Mouse (Mus musculus) limb, embryonic 14.5 days (tissue): ENCODE measurements at regions not wholly inside any gene's neighbourhood (a gene's known extent, or its start where the extent isn't known, plus 50 kb on each side); places are given as distances from the start of the nearest gene placed in this dataset.

Source experiments
- ATAC-seq: fragments of 200-750 bp; cut with Nextera tagmentation; 2 replicates; pipeline ENCODE4 v1.8.0; 2017; ENCODE audit warnings: low read depth, moderate number of reproducible peaks, moderate TSS enrichment; ENCODE audit not compliant: low FRiP score
- DNase-seq: peaks from one replicate; pipeline ENCODE4 v3.0.0-alpha.2; 2015; ENCODE audit warnings: low spot score
- H3K27ac ChIP-seq: fragments of 300-500 bp; sonication (generic); replicated peaks from 2 replicates; pipeline ENCODE4 v1.5.1; 2014; ENCODE audit warnings: low read depth, mild to moderate bottlenecking, low read length, moderate library complexity, mixed read lengths
- H3K27me3 ChIP-seq: fragments of 300-500 bp; sonication (generic); 2 replicates; pipeline ENCODE4 v1.6.1; 2014; ENCODE audit warnings: low read length, mixed read lengths; ENCODE audit not compliant: control insufficient read depth, insufficient read depth
- H3K36me3 ChIP-seq: fragments of 300-500 bp; sonication (generic); 2 replicates; pipeline ENCODE4 v1.6.1; 2014; ENCODE audit warnings: mild to moderate bottlenecking, low read length, moderate library complexity, mixed read lengths; ENCODE audit not compliant: control insufficient read depth, insufficient read depth
- H3K4me1 ChIP-seq: fragments of 300-500 bp; sonication (generic); 2 replicates; pipeline ENCODE4 v1.6.1; 2014; ENCODE audit warnings: antibody characterized with exemption, low read length, mixed read lengths; ENCODE audit not compliant: control insufficient read depth, insufficient read depth
- H3K4me2 ChIP-seq: fragments of 300-500 bp; sonication (generic); replicated peaks from 2 replicates; pipeline ENCODE4 v1.6.1; 2014; ENCODE audit warnings: low read depth, mild to moderate bottlenecking, low read length, moderate library complexity; ENCODE audit not compliant: severe bottlenecking
- H3K4me3 ChIP-seq: fragments of 300-500 bp; sonication (generic); replicated peaks from 2 replicates; pipeline ENCODE4 v1.5.1; 2014; ENCODE audit warnings: low read length
- H3K9ac ChIP-seq: fragments of 300-500 bp; sonication (generic); 2 replicates; pipeline ENCODE4 v1.6.1; 2014; ENCODE audit warnings: mild to moderate bottlenecking, low read depth, low read length, moderate library complexity; ENCODE audit not compliant: severe bottlenecking
- H3K9me3 ChIP-seq: fragments of 300-500 bp; sonication (generic); 2 replicates; pipeline ENCODE4 v1.6.1; 2016; ENCODE audit warnings: low read length; ENCODE audit not compliant: control insufficient read depth
- POLR2A ChIP-seq: fragments of 200-500 bp; IDR thresholded peaks from 2 replicates; pipeline ENCODE4 v1.8.0; 2012; ENCODE audit warnings: inconsistent platforms, mild to moderate bottlenecking, moderate library complexity, borderline replicate concordance; ENCODE audit not compliant: insufficient read depth, insufficient read length; ENCODE audit errors: extremely low read depth
- WGBS: fragments of 180-500 bp; shearing (Covaris S2); extraction: QIAGEN DNeasy Blood & Tissue Kit; methylation state at CpG from one replicate; pipeline ENCODE4 v1.1.7; 2014; 5-methylcytosine and 5-hydroxymethylcytosine counted together

- Histone ChIP-seq H3K9me3 (no peaks in the 10 kb centered on the region), H3K9ac (no peak overlapping the region), H3K4me1 (no peaks in the 10 kb centered on the region), H3K27me3 (no peaks in the 10 kb centered on the region), H3K4me2 (no peak overlapping the region), H3K27ac (no peak overlapping the region), H3K36me3 (no peaks in the 10 kb centered on the region), H3K4me3 (no peak overlapping the region)
- WGBS = 74% methylated on average over 7 of the region's 7 CpGs
- no peak for ATAC-seq
- TF ChIP-seq POLR2A = no peak
- DNase-seq = no peak
These were observed 54.1 kb upstream of the 1700012A03Rik start for GRCm38 (mm10) chr6:31995977-31996376.

DNA sequence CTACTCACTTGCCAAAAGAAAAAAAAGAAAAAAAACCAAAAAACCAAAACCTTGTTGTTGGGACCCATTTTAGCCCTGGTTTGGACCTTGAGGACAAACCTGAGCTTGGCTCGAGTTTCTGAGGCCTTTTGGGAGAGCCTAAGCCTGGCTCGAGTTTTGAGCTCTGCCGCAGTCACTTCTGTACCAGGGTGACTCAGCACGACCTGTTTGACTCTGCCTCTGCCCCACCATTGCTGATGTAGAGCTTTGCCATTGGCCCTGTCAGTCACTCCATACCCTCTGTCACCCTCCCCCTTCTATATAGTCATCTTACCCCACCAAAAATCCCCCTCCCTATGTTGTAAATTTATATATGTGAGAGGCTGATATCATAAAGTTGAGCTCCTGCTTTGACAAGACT, 54.8 kb upstream of the 1700012A03Rik start:
- WGBS = 70% methylated on average over 4 of the region's 4 CpGs
- no peak for TF ChIP-seq POLR2A
- ATAC-seq = no peak

GRCm38 (mm10) chr6:31985698-31986097, 64.3 kb upstream of the 1700012A03Rik start:
- Histone ChIP-seq H3K9ac (no peak overlapping the region), H3K36me3 (no peaks in the 10 kb centered on the region), H3K27me3 (no peaks in the 10 kb centered on the region), H3K4me2 (no peak overlapping the region), H3K9me3 (no peaks in the 10 kb centered on the region), H3K27ac (no peak overlapping the region), H3K4me1 (no peaks in the 10 kb centered on the region), H3K4me3 (no peak overlapping the region)
- ATAC-seq (no peak), DNase-seq (no peak)
- TF ChIP-seq POLR2A = no peak
- WGBS = 55% methylated on average over 3 of the region's 3 CpGs

More for the DNA sequence above, 54.8 kb upstream of the 1700012A03Rik start:
- Histone ChIP-seq H3K4me3 (no peak overlapping the region), H3K36me3 (no peaks in the 10 kb centered on the region), H3K27ac (no peak overlapping the region), H3K9ac (no peak overlapping the region), H3K27me3 (no peaks in the 10 kb centered on the region), H3K4me2 (no peak overlapping the region), H3K9me3 (no peaks in the 10 kb centered on the region), H3K4me1 (no peaks in the 10 kb centered on the region)
- no peak for DNase-seq

DNA sequence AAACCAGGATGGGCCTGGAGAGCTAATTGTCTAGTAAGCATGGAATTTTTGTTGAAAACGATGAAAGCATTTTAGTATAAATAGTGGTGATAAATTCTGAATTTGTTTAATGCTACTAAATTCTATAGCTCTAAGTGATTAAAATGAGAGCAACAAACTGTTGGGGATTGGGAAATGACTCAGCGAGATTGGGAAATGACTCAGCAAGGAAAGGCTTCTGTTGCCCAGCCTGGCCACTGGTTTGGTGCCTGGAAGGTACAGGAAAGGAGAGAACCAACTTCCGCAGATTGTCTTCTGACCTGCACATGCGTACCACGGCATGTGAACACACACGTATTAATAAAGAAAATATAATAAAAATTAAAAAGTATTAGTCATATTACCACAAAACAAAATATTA, 73.3 kb upstream of the 1700012A03Rik start:
- Histone ChIP-seq H3K27me3 (no peaks in the 10 kb centered on the region), H3K9me3 (no peaks in the 10 kb centered on the region), H3K4me3 (no peak overlapping the region), H3K27ac (no peak overlapping the region), H3K9ac (no peak overlapping the region), H3K36me3 (no peaks in the 10 kb centered on the region), H3K4me1 (no peaks in the 10 kb centered on the region), H3K4me2 (no peak overlapping the region)
- DNase-seq (no peak), ATAC-seq (no peak)
- WGBS = 90% methylated on average over 6 of the region's 6 CpGs
- TF ChIP-seq POLR2A = no peak

DNA sequence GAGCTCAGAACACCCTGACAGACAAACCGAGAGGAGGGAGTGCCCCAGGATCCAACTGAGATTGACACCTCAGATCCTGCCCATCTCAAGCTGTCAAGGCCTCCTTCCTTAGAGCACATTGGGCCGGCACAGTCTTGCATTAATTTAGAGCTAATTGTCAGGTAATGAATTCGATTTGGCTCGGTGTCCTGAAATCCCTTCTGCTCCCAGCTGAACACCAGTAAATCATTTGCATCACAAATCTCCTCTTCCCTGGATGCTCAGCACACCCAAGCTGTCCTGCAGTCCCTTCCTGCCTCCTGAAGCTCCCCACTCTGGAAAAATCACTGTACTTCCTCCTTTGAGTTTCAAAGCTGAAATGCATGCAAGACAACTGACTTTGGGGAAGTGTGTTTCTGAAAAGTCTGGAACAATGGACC, 102.0 kb upstream of the 1700012A03Rik start:
- H3K4me2 ChIP-seq = no peak overlapping the region
- no peak for TF ChIP-seq POLR2A
- H3K27ac ChIP-seq = no peak overlapping the region
- H3K9ac ChIP-seq = no peak overlapping the region
- no peak overlapping the region for H3K4me3 ChIP-seq
- H3K4me1 ChIP-seq = no peaks in the 10 kb centered on the region
- 23% methylated on average over 4 of the region's 4 CpGs for WGBS
- ATAC-seq (no peak), DNase-seq (no peak)
- H3K27me3 ChIP-seq = no peaks in the 10 kb centered on the region
- no peaks in the 10 kb centered on the region for H3K9me3 ChIP-seq
- H3K36me3 ChIP-seq = no peaks in the 10 kb centered on the region

- no peaks in the 10 kb centered on the region for H3K9me3 ChIP-seq
- WGBS = 82% methylated on average over 5 of the region's 5 CpGs
- H3K9ac ChIP-seq = no peak overlapping the region
- no peak for TF ChIP-seq POLR2A
- H3K27ac ChIP-seq = no peak overlapping the region
- no peak overlapping the region for H3K4me3 ChIP-seq
- no peaks in the 10 kb centered on the region for H3K27me3 ChIP-seq
- DNase-seq (no peak), ATAC-seq (no peak)
- no peak overlapping the region for H3K4me2 ChIP-seq
- H3K36me3 ChIP-seq = no peaks in the 10 kb centered on the region
- no peaks in the 10 kb centered on the region for H3K4me1 ChIP-seq
These were observed 103.5 kb upstream of the 1700012A03Rik start for GRCm38 (mm10) chr6:31946572-31946971.
